Mouse (Mus musculus): ENCODE data around the gene Fignl2. TPM values are rescaled to one million over a fixed set of nuclear protein-coding genes. Genes with fewer than 3 reads are reported as not detected.

Gene Fignl2
- polyA plus RNA-seq, 1 experiment from 2014 or later: 0.48 TPM

DNA sequence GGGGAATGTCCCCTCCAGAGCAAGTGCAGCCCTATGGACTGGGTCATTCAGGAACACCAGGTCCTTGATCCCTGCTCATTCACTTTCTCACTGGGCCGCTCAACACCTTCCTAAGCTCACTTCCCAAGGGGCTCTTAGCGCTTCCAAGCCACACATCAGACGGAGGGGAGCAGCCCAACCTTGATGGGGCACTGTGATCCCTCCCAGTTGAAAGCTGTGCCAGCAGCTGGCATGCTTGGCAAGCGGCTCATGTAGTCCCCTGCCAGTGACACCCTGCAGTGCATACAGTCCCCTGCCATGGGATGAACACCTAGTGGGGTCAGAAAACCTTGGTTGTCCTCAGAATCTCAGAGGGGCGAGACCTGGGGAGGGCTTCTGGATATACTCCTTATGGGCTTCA lies 4.3 kb downstream of the Fignl2 start:
- Histone ChIP-seq H3K27ac (ENCODE audit: low read length) (no peak overlapping the region), H3K4me1 (ENCODE audit: insufficient read depth, low read depth, low read length) (peaks cover 32% of the 10 kb centered on the region)
- 79% methylated on average over 5 of the region's 5 CpGs for WGBS

DNA sequence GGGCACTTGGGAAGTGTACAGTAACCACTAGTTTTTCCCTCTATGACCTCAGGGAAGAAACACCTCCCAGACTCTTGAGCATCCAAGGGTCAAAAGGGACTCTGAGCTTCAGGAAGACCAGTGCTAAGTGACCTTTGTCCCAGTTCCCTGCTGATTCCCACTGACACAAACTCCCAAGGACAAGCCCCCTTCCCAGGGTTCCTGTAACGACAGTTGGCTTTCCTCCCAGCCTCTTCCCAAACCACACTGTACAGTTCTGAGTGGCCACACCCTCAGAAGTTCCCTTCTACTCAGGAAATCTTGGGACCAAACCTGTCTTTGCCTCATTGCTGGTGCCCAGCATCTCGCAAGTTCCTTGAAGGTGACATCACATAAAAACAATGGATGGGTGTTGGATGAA lies 5.6 kb downstream of the Fignl2 start:
- TF ChIP-seq EP300 (IDR thresholded peaks at IDR 0.05): peak; percentile 57; the same call in 1 of the 2 replicates
- no peak for TF ChIP-seq CTCF (IDR thresholded peaks at IDR 0.05)
- H3K27ac ChIP-seq (ENCODE audit: low read length): no peak overlapping the region
- 37% methylated on average over 2 of the region's 2 CpGs for WGBS
- no peaks in the 10 kb centered on the region for H3K27me3 ChIP-seq (replicated peaks; ENCODE audit: insufficient read depth, low read length)
- DNase-seq (ENCODE audit: low spot score): peak; percentile 60
- ATAC-seq: peak; percentile 10; the same call in 1 of the 2 replicates
- no peak overlapping the region for H3K9ac ChIP-seq (replicated peaks; ENCODE audit: low read depth)
- no peaks in the 10 kb centered on the region for H3K36me3 ChIP-seq (ENCODE audit: insufficient read depth, low read length)
- H3K9me3 ChIP-seq (ENCODE audit: low read length): no peaks in the 10 kb centered on the region
- H3K4me2 ChIP-seq (replicated peaks; ENCODE audit: low read depth, low read length): no peak overlapping the region
- no peak overlapping the region for H3K4me3 ChIP-seq (ENCODE audit: low read depth, low read length)
- peaks cover 32% of the 10 kb centered on the region for H3K4me1 ChIP-seq (ENCODE audit: insufficient read depth, low read depth, low read length)

More for the DNA sequence above, 4.3 kb downstream of the Fignl2 start:
- Histone ChIP-seq H3K9ac (replicated peaks; ENCODE audit: low read depth) (no peak overlapping the region), H3K9me3 (ENCODE audit: low read length) (no peaks in the 10 kb centered on the region), H3K36me3 (ENCODE audit: insufficient read depth, low read length) (no peaks in the 10 kb centered on the region), H3K4me3 (ENCODE audit: low read depth, low read length) (no peak overlapping the region), H3K4me2 (replicated peaks; ENCODE audit: low read depth, low read length) (no peak overlapping the region), H3K27me3 (replicated peaks; ENCODE audit: insufficient read depth, low read length) (no peaks in the 10 kb centered on the region)
- TF ChIP-seq EP300 (IDR thresholded peaks at IDR 0.05) (no peak), CTCF (IDR thresholded peaks at IDR 0.05) (no peak)
- no peak for DNase-seq (ENCODE audit: low spot score)
- no peak for ATAC-seq

DNA sequence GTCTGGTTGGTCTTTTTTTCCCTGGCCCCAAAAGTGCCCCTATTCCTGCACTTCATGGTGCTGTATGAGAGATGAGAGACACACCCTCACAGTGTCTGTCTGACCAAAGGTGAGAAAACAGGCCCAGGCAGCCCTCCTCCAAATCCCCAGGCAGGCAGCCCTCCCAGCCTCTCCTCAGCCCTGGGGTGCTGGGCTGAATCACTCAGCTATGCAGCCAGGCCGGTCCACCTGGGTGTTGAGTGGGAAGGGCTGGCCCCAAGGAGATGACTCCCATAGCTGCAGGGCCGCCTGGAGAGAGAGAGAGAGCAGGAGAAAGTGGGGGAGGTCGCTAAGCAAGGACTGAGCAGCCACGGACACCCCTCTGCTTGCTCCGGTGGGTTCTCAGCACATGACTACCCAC lies 7.6 kb downstream of the Fignl2 start:
- Histone ChIP-seq H3K9me3 (ENCODE audit: low read length) (no peaks in the 10 kb centered on the region), H3K36me3 (ENCODE audit: insufficient read depth, low read length) (no peaks in the 10 kb centered on the region), H3K27me3 (replicated peaks; ENCODE audit: insufficient read depth, low read length) (no peaks in the 10 kb centered on the region), H3K27ac (ENCODE audit: low read length) (peak overlapping the region; percentile 62; the same call in 1 of the 2 replicates), H3K9ac (replicated peaks; ENCODE audit: low read depth) (no peak overlapping the region), H3K4me2 (replicated peaks; ENCODE audit: low read depth, low read length) (no peak overlapping the region), H3K4me1 (ENCODE audit: insufficient read depth, low read depth, low read length) (peaks cover 23% of the 10 kb centered on the region), H3K4me3 (ENCODE audit: low read depth, low read length) (no peak overlapping the region)
- ATAC-seq: peak; percentile 85
- WGBS: 50% methylated on average over 5 of the region's 5 CpGs
- peak; percentile 73 for DNase-seq (ENCODE audit: low spot score)
- TF ChIP-seq EP300 (IDR thresholded peaks at IDR 0.05): no peak; the same call in 1 of the 2 replicates
- no peak for TF ChIP-seq CTCF (IDR thresholded peaks at IDR 0.05)

DNA sequence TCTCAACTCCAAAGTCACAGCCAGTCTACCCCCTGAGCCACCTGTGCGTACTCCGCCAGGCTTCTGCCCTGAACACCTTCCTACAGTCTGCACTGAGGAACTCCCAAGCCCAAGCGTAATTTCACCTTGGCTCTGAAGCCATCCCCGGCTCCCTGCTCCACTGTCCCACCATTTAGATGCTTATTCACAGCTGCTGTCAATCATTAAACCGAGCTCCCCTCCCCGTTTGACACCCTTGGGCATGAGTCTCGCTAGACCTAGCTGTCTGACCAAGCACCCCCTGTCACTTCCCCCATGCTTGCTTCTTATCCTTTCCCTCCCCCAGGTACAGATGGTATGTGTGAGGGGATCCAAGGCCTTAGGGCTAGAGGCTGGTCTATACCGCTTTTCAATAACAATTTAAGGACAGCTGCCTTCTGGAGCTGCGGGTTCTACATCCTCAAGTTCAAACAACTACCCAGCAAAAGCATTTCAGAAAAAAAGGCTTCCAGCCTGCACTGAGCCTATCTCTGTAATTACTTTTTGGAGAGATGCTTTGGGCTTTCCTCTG lies 8.7 kb downstream of the Fignl2 start:
- Histone ChIP-seq H3K27me3 (replicated peaks; ENCODE audit: insufficient read depth, low read length) (no peaks in the 10 kb centered on the region), H3K4me2 (replicated peaks; ENCODE audit: low read depth, low read length) (no peak overlapping the region), H3K4me1 (ENCODE audit: insufficient read depth, low read depth, low read length) (peaks cover 32% of the 10 kb centered on the region), H3K36me3 (ENCODE audit: insufficient read depth, low read length) (no peaks in the 10 kb centered on the region), H3K4me3 (ENCODE audit: low read depth, low read length) (no peak overlapping the region), H3K27ac (ENCODE audit: low read length) (0 out of 2 replicates have a peak overlapping the region, but pooled peaks have one; percentile 62), H3K9me3 (ENCODE audit: low read length) (no peaks in the 10 kb centered on the region), H3K9ac (replicated peaks; ENCODE audit: low read depth) (no peak overlapping the region)
- DNase-seq (ENCODE audit: low spot score) (no peak), ATAC-seq (no peak)
- TF ChIP-seq EP300 (IDR thresholded peaks at IDR 0.05) (no peak), CTCF (IDR thresholded peaks at IDR 0.05) (no peak)
- WGBS: 61% methylated on average over 9 of the region's 9 CpGs

DNA sequence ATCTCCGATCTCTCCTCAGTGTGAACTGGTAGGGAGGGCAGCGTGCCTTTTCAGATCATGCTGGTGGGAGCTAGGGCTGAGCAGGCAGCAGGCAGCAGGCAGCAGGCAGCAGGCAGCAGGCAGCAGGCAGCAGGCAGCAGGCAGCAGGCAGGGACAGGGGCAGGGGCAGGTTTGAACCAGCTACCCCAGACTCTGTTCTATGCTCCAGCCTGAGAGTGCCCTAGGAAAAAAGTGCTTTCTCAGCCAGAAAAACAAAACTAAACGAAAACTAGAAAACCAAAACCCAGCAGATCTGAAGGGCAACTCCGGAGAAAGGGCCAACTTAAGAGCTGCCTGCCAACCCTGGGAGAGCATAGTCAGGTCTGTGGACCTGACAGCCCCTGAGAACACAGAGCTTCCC lies 9.7 kb downstream of the Fignl2 start:
- whole genome bisulfite sequencing: 71% methylated on average over 4 of the region's 4 CpGs
- H3K4me2 ChIP-seq (replicated peaks; ENCODE audit: low read depth, low read length): no peak overlapping the region
- no peaks in the 10 kb centered on the region for H3K36me3 ChIP-seq (ENCODE audit: insufficient read depth, low read length)
- TF ChIP-seq CTCF (IDR thresholded peaks at IDR 0.05) (no peak), EP300 (IDR thresholded peaks at IDR 0.05) (no peak)
- no peak overlapping the region for H3K4me3 ChIP-seq (ENCODE audit: low read depth, low read length)
- peak overlapping the region; percentile 64; the same call in 1 of the 2 replicates for H3K27ac ChIP-seq (ENCODE audit: low read length)
- DNase-seq (ENCODE audit: low spot score) (no peak), ATAC-seq (no peak)
- peaks cover 32% of the 10 kb centered on the region for H3K4me1 ChIP-seq (ENCODE audit: insufficient read depth, low read depth, low read length)
- no peaks in the 10 kb centered on the region for H3K27me3 ChIP-seq (replicated peaks; ENCODE audit: insufficient read depth, low read length)
- H3K9me3 ChIP-seq (ENCODE audit: low read length): no peaks in the 10 kb centered on the region
- no peak overlapping the region for H3K9ac ChIP-seq (replicated peaks; ENCODE audit: low read depth)

DNA sequence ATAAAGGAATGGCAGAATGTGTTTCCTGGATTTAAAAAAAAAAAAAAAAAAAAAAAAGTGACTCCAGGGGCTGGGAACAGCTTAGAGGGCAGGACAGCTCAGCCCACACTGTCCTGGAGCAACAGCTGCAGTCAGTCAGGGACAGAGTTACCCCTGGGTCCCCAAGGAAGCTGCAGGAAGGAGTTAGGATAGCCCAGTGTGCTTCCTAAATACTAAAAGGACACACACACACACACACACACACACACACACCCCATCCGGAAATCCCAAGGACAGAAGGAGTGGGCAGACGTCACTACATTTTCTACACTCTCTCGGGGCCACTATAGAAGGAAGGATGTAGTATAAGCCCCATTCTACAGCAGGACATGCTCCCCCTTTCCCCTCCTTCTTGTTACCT lies 10.3 kb downstream of the Fignl2 start:
- no peaks in the 10 kb centered on the region for H3K9me3 ChIP-seq (ENCODE audit: low read length)
- H3K4me3 ChIP-seq (ENCODE audit: low read depth, low read length): no peak overlapping the region
- ATAC-seq: peak; percentile 74
- TF ChIP-seq EP300 (IDR thresholded peaks at IDR 0.05) (peak; percentile 40; the same call in 1 of the 2 replicates), CTCF (IDR thresholded peaks at IDR 0.05) (no peak)
- peaks cover 31% of the 10 kb centered on the region for H3K4me1 ChIP-seq (ENCODE audit: insufficient read depth, low read depth, low read length)
- H3K9ac ChIP-seq (replicated peaks; ENCODE audit: low read depth): no peak overlapping the region
- no peaks in the 10 kb centered on the region for H3K36me3 ChIP-seq (ENCODE audit: insufficient read depth, low read length)
- no peak overlapping the region for H3K4me2 ChIP-seq (replicated peaks; ENCODE audit: low read depth, low read length)
- H3K27ac ChIP-seq (ENCODE audit: low read length): peak overlapping the region; percentile 64; the same call in 1 of the 2 replicates
- no peaks in the 10 kb centered on the region for H3K27me3 ChIP-seq (replicated peaks; ENCODE audit: insufficient read depth, low read length)
- 54% methylated on average over 3 of the region's 3 CpGs for WGBS
- peak; percentile 78 for DNase-seq (ENCODE audit: low spot score)
